Mouse (Mus musculus): Measurements from ENCODE around the gene Tmeff2.

Gene Tmeff2

GRCm38 (mm10) chr1:50979358-50980081, 79.1 kb downstream of the Tmeff2 start:
- DNase-seq (ENCODE audit: low read depth, low spot score) = no peak

GRCm38 (mm10) chr1:50980591-50980990, 80.1 kb downstream of the Tmeff2 start:
- DNase-seq (ENCODE audit: low read depth, low spot score) = no peak

- DNase-seq (ENCODE audit: low read depth, low spot score) = no peak
These were observed 80.8 kb downstream of the Tmeff2 start for GRCm38 (mm10) chr1:50981151-50981828.

GRCm38 (mm10) chr1:50990661-50991060, 90.2 kb downstream of the Tmeff2 start:
- no peak for DNase-seq (ENCODE audit: low read depth, low spot score)

GRCm38 (mm10) chr1:50994505-50994904, 94.1 kb downstream of the Tmeff2 start:
- no peak for DNase-seq (ENCODE audit: low read depth, low spot score)

- DNase-seq (ENCODE audit: low read depth, low spot score) = no peak
These were observed 99.3 kb downstream of the Tmeff2 start for GRCm38 (mm10) chr1:50999793-51000192.

GRCm38 (mm10) chr1:51008344-51008743, 107.9 kb downstream of the Tmeff2 start:
- no peak for DNase-seq (ENCODE audit: low read depth, low spot score)

- no peak for DNase-seq (ENCODE audit: low read depth, low spot score)
These were observed 139.8 kb downstream of the Tmeff2 start for GRCm38 (mm10) chr1:51040249-51040648.

- no peak for DNase-seq (ENCODE audit: low read depth, low spot score)
These were observed 144.4 kb downstream of the Tmeff2 start for GRCm38 (mm10) chr1:51044810-51045209.

- no peak for DNase-seq (ENCODE audit: low read depth, low spot score)
These were observed 164.1 kb downstream of the Tmeff2 start for GRCm38 (mm10) chr1:51064549-51064948.

- no peak for DNase-seq (ENCODE audit: low read depth, low spot score)
These were observed 165.2 kb downstream of the Tmeff2 start for GRCm38 (mm10) chr1:51065652-51066051.

GRCm38 (mm10) chr1:51068814-51069213, 168.4 kb downstream of the Tmeff2 start:
- no peak for DNase-seq (ENCODE audit: low read depth, low spot score)

GRCm38 (mm10) chr1:51069288-51069687, 168.8 kb downstream of the Tmeff2 start:
- no peak for DNase-seq (ENCODE audit: low read depth, low spot score)

- no peak for DNase-seq (ENCODE audit: low read depth, low spot score)
These were observed 173.6 kb downstream of the Tmeff2 start for GRCm38 (mm10) chr1:51074076-51074475.

GRCm38 (mm10) chr1:51075785-51076771, 175.6 kb downstream of the Tmeff2 start:
- no peak for DNase-seq (ENCODE audit: low read depth, low spot score)

GRCm38 (mm10) chr1:51088921-51089320, 188.5 kb downstream of the Tmeff2 start:
- DNase-seq (ENCODE audit: low read depth, low spot score) = no peak

GRCm38 (mm10) chr1:51089803-51090202, 189.4 kb downstream of the Tmeff2 start:
- DNase-seq (ENCODE audit: low read depth, low spot score) = no peak

- DNase-seq (ENCODE audit: low read depth, low spot score) = no peak
These were observed 189.8 kb downstream of the Tmeff2 start for GRCm38 (mm10) chr1:51090212-51090761.

- DNase-seq (ENCODE audit: low read depth, low spot score) = no peak
These were observed 194.3 kb downstream of the Tmeff2 start for GRCm38 (mm10) chr1:51094713-51095112.

- DNase-seq (ENCODE audit: low read depth, low spot score) = no peak
These were observed 196.6 kb downstream of the Tmeff2 start for GRCm38 (mm10) chr1:51096848-51097598.

GRCm38 (mm10) chr1:51101034-51101590, 200.7 kb downstream of the Tmeff2 start:
- DNase-seq (ENCODE audit: low read depth, low spot score) = no peak
